Mouse (Mus musculus) brain, embryonic 14.5 days (tissue): ENCODE measurements at regions not wholly inside any gene's neighbourhood (a gene's known extent, or its start where the extent isn't known, plus 50 kb on each side); places are given as distances from the start of the nearest gene placed in this dataset.

Experiments used
- DNase-seq: peaks from one replicate; pipeline ENCODE4 v3.0.0-alpha.2; 2011; ENCODE audit warnings: low read depth
- CTCF ChIP-seq: fragments of 200-500 bp; IDR thresholded peaks from 2 replicates; pipeline ENCODE4 v1.5.1; 2012; ENCODE audit warnings: inconsistent platforms, mild to moderate bottlenecking, moderate library complexity, borderline replicate concordance; ENCODE audit not compliant: insufficient read depth, insufficient read length; ENCODE audit errors: extremely low read depth
- POLR2A ChIP-seq: fragments of 200-500 bp; IDR thresholded peaks from 2 replicates; pipeline ENCODE4 v1.6.1; 2012; ENCODE audit warnings: mild to moderate bottlenecking, inconsistent platforms, borderline replicate concordance; ENCODE audit not compliant: poor library complexity, insufficient read depth, insufficient read length, severe bottlenecking; ENCODE audit errors: extremely low read depth

GRCm38 (mm10) chr12:107779306-107780057 lies 223.9 kb downstream of the Bcl11b start:
- no peak for TF ChIP-seq CTCF
- TF ChIP-seq POLR2A, result no peak
- DNase-seq, result no peak

- DNase-seq, result no peak
- TF ChIP-seq POLR2A (no peak), CTCF (no peak)
These were observed 221.3 kb downstream of the Bcl11b start for GRCm38 (mm10) chr12:107782147-107782546.

GRCm38 (mm10) chr12:107783831-107784230 lies 219.6 kb downstream of the Bcl11b start:
- TF ChIP-seq POLR2A (no peak), CTCF (no peak)
- no peak for DNase-seq

GRCm38 (mm10) chr12:107789818-107790217 lies 213.6 kb downstream of the Bcl11b start:
- DNase-seq, result no peak
- no peak for TF ChIP-seq CTCF
- TF ChIP-seq POLR2A, result no peak

GRCm38 (mm10) chr12:107800296-107800695 lies 203.1 kb downstream of the Bcl11b start:
- peak; percentile 35 for DNase-seq

GRCm38 (mm10) chr12:107807634-107808033 lies 195.8 kb downstream of the Bcl11b start:
- no peak for DNase-seq
- TF ChIP-seq POLR2A (no peak), CTCF (no peak)

More at GRCm38 (mm10) chr12:107800296-107800695, 203.1 kb downstream of the Bcl11b start:
- no peak for TF ChIP-seq CTCF
- no peak for TF ChIP-seq POLR2A

GRCm38 (mm10) chr12:107808158-107808715 lies 195.2 kb downstream of the Bcl11b start:
- peak; percentile 66 for DNase-seq
- no peak for TF ChIP-seq POLR2A

- DNase-seq, result no peak
- TF ChIP-seq CTCF (no peak), POLR2A (no peak)
These were observed 192.2 kb downstream of the Bcl11b start for GRCm38 (mm10) chr12:107811231-107811630.

- DNase-seq, result peak; percentile 67
- TF ChIP-seq POLR2A (no peak), CTCF (no peak)
These were observed 190.7 kb downstream of the Bcl11b start for GRCm38 (mm10) chr12:107812549-107813335.

GRCm38 (mm10) chr12:107814926-107815325 lies 188.5 kb downstream of the Bcl11b start:
- no peak for DNase-seq
- TF ChIP-seq CTCF, result no peak
- TF ChIP-seq POLR2A, result no peak

- DNase-seq, result no peak
- TF ChIP-seq CTCF (no peak), POLR2A (no peak)
These were observed 179.5 kb downstream of the Bcl11b start for GRCm38 (mm10) chr12:107823768-107824394.
